Mouse (Mus musculus) heart, adult 8-10 months (tissue): ENCODE results near the gene H2-DMb1. TPM values are rescaled to one million over a fixed set of nuclear protein-coding genes. Genes with fewer than 3 reads are reported as not detected.

ENCODE experiments used
- total RNA-seq, 4 experiments: library from RNA; stranded (reverse); gene quantifications; 2 replicates each; pipeline ENCODE4 v1.2.4; 2022

H2-DMb1 gene
- total RNA-seq, 4 experiments from 2014 or later: 1.8 to 3.0 (median 2.4) TPM

Other genes starting within 250 kb of the H2-DMb1 start
- gene Platr17, start 247.9 kb upstream of the H2-DMb1 start, total RNA-seq: not detected
- gene Daxx, start 243.7 kb upstream of the H2-DMb1 start, total RNA-seq: 10 to 100 TPM; 11.5 to 16.2 (median 13.7) TPM
- 100 to 1,000 TPM in 2 of 4 experiments, 10 to 100 TPM in 2; 96.8 to 113 (median 105) TPM for gene Tapbp, start 237.2 kb upstream of the H2-DMb1 start, total RNA-seq
- 10 to 100 TPM; 18.1 to 21.0 (median 19.3) TPM for gene Zbtb22, start 237.2 kb upstream of the H2-DMb1 start, total RNA-seq
- gene Rgl2, start 223.5 kb upstream of the H2-DMb1 start, total RNA-seq: 10 to 100 TPM; 29.8 to 35.1 (median 34.1) TPM
- 10 to 100 TPM; 62.7 to 82.9 (median 71.1) TPM for gene Pfdn6, start 212.7 kb upstream of the H2-DMb1 start, total RNA-seq
- gene Wdr46, start 212.4 kb upstream of the H2-DMb1 start, total RNA-seq: 10 to 100 TPM; 10.1 to 12.8 (median 11.6) TPM
- 1 to 10 TPM in 3 of 4 experiments, under 1 TPM in 1; 0.89 to 2.6 (median 1.6) TPM for gene B3galt4, start 201.6 kb upstream of the H2-DMb1 start, total RNA-seq
- 10 to 100 TPM; 35.6 to 45.0 (median 41.6) TPM for gene Vps52, start 197.3 kb upstream of the H2-DMb1 start, total RNA-seq
- 100 to 1,000 TPM; 373 to 430 (median 408) TPM for gene Rps18, start 197.1 kb upstream of the H2-DMb1 start, total RNA-seq
- 100 to 1,000 TPM; 111 to 163 (median 123) TPM for gene H2-K1, start 152.7 kb upstream of the H2-DMb1 start, total RNA-seq
- gene Ring1, start 128.4 kb upstream of the H2-DMb1 start, total RNA-seq: 10 to 100 TPM; 11.9 to 18.1 (median 14.1) TPM
- gene H2-Ke6, start 125.0 kb upstream of the H2-DMb1 start, total RNA-seq: 100 to 1,000 TPM; 134 to 149 (median 137) TPM
- gene Slc39a7, start 121.4 kb upstream of the H2-DMb1 start, total RNA-seq: 10 to 100 TPM; 64.1 to 79.1 (median 73.2) TPM
- 10 to 100 TPM; 33.4 to 46.3 (median 42.3) TPM for gene Rxrb, start 121.3 kb upstream of the H2-DMb1 start, total RNA-seq
- gene Col11a2, start 113.6 kb upstream of the H2-DMb1 start, total RNA-seq: 1 to 10 TPM in 3 of 4 experiments, under 1 TPM in 1; 0.87 to 1.3 (median 1.2) TPM
- under 1 TPM in 2 of 4 experiments, not detected in 2; 0.25 to 0.28 TPM for gene H2-Oa, start 60.7 kb upstream of the H2-DMb1 start, total RNA-seq
- gene H2-DMa, start 33.5 kb upstream of the H2-DMb1 start, total RNA-seq: 1 to 10 TPM; 2.2 to 3.9 (median 3.7) TPM
- gene Brd2, start 30.4 kb upstream of the H2-DMb1 start, total RNA-seq: 10 to 100 TPM; 61.0 to 75.7 (median 69.8) TPM
- 1 to 10 TPM in 2 of 4 experiments, under 1 TPM in 2; 0.65 to 1.1 (median 0.97) TPM for gene H2-DMb2, start 9.8 kb upstream of the H2-DMb1 start, total RNA-seq
- 1 to 10 TPM; 4.4 to 5.6 (median 4.7) TPM for gene Tap1, start 34.5 kb downstream of the H2-DMb1 start, total RNA-seq
- 10 to 100 TPM in 2 of 4 experiments, 1 to 10 TPM in 2; 6.9 to 12.9 (median 8.7) TPM for gene Psmb9, start 34.7 kb downstream of the H2-DMb1 start, total RNA-seq
- gene Psmb8, start 44.6 kb downstream of the H2-DMb1 start, total RNA-seq: 10 to 100 TPM; 10.7 to 15.1 (median 12.8) TPM
- 10 to 100 TPM; 21.4 to 25.3 (median 24.6) TPM for gene Tap2, start 50.5 kb downstream of the H2-DMb1 start, total RNA-seq
- 1 to 10 TPM in 1 of 4 experiments, under 1 TPM in 3; 0.41 to 1.5 (median 0.51) TPM for gene H2-Ob, start 85.8 kb downstream of the H2-DMb1 start, total RNA-seq
- 10 to 100 TPM; 13.2 to 19.1 (median 15.6) TPM for gene H2-Ab1, start 104.6 kb downstream of the H2-DMb1 start, total RNA-seq
- 10 to 100 TPM; 15.7 to 28.3 (median 26.7) TPM for gene H2-Aa, start 134.8 kb downstream of the H2-DMb1 start, total RNA-seq
- gene H2-Eb1, start 152.8 kb downstream of the H2-DMb1 start, total RNA-seq: 10 to 100 TPM; 15.1 to 32.1 (median 26.2) TPM
- not detected for gene H2-Eb2, start 172.6 kb downstream of the H2-DMb1 start, total RNA-seq
- gene Btnl2, start 201.8 kb downstream of the H2-DMb1 start, total RNA-seq: under 1 TPM; 0.16 to 0.68 (median 0.49) TPM
- gene Btnl1, start 224.1 kb downstream of the H2-DMb1 start, total RNA-seq: not detected
- under 1 TPM in 2 of 4 experiments, not detected in 2; 0.34 to 0.79 TPM for gene BC051142, start 245.7 kb downstream of the H2-DMb1 start, total RNA-seq